Mouse (Mus musculus): Measurements from ENCODE around the gene 1700067K01Rik.

DNA sequence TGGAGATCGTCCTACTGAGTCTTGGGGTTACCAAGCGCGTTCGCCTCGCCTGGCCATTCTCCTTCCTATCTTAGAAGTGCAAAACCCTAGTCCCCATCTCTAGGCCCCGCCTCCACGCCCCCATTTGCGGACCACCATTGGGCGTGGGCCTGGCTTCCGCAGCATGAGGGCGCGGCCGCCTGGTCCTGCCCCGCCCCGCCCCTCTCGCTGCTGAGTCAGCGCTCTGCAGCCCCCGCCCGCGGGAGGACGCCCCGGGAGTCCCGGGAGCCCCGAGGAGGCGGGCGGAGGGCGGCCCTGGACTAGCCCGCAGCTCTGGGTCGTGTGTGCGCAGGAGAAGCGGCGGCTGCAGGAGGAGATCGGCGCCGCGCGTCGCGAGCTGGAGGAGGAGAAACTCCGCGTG, 24.6 kb downstream of the 1700067K01Rik start:
- TF ChIP-seq CTCF (IDR thresholded peaks at IDR 0.05; ENCODE audit: control insufficient read depth, insufficient read depth, insufficient read length) (no peak), MYOG (IDR thresholded peaks at IDR 0.05; ENCODE audit: control insufficient read depth, extremely low read depth, insufficient read length) (no peak)
